Mouse (Mus musculus): ENCODE results near the gene Ptpn5.

Gene Ptpn5

DNA sequence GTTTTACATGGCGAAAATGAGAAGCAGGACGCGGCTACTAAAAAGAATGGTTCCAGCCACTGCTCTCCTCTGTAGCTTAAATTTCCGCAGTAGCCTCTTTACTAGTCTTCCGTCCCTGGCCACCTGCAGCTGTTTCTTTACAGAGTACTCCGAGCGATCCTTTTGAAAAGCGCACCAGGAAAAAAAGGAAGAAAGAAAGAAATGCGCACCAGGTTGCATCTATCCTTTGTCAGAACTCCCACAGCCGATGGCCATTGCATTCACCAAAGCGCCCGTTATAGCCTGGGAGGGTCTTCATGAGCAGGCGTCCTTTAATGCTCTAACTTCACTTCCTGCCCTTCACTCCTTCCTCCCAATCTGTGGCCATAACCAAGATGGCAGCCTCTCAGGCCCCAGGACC is at the start of gene Ptpn5:
Gene Ptpn5, minus strand, starts transcription at position 354 of the 400 bp plus-strand sequence.
- no peak for DNase-seq

GRCm38 (mm10) chr7:47170814-47171213 is 37.3 kb upstream of the Ptpn5 start:
- DNase-seq = no peak

- no peak for DNase-seq
Observed at GRCm38 (mm10) chr7:47165028-47165427, 31.5 kb upstream of the Ptpn5 start.

GRCm38 (mm10) chr7:47163203-47163602 is 29.7 kb upstream of the Ptpn5 start:
- DNase-seq = no peak

DNA sequence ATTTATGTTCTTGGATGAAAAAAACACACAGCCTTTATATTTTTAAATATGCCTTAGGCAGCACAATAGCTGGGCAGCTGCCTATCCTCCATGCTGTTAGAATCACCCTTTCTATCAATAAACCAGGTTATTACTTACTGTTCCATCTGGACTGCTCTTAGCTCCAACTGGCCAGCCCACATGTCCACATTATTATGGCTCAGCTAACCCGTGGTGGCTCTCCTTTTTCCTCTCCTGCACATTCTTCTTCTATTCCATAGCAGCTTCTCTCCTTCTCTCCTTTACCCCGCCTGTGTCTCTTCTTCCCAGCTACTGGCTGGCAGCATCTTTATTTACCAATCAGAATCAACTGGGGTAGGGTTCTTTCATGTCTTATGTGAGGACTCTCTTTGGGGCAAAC is 25.0 kb upstream of the Ptpn5 start:
- DNase-seq = no peak

GRCm38 (mm10) chr7:47157743-47158142 is 24.3 kb upstream of the Ptpn5 start:
- no peak for DNase-seq

GRCm38 (mm10) chr7:47155849-47156248 is 22.4 kb upstream of the Ptpn5 start:
- DNase-seq = no peak

- DNase-seq = no peak
Observed at GRCm38 (mm10) chr7:47155396-47155795, 21.9 kb upstream of the Ptpn5 start.

DNA sequence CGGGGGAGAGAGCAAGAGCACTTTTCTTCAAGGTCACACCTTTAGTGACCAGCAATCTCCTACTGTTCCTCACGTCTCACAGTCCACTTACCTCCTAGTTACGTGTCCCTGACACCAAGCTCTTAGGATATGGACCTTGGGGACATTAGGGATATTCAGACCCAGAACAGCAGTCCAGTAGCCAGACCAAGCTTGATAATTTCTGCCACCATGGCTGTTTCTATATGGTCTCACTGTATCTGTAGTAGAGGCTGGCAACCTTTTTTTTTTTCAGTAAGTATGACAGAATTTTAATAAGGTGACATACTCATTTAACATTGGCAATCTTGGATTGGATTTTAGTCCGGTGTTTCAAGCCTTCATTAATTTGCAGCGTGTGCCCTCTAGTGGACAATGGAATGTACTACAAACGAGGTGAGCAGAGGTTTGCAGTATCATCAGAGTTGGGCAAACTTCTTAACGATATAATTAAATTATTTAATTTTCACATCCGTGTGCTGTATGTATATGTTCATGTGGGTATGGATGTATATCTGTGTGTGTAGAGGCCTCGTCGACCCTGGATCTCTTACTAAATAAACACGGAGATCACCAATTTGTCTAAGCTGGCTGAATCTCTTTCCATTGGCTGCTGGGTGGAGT is 17.1 kb upstream of the Ptpn5 start:
- no peak for DNase-seq

GRCm38 (mm10) chr7:47148298-47148697 is 14.8 kb upstream of the Ptpn5 start:
- no peak for DNase-seq

GRCm38 (mm10) chr7:47146034-47146812 is 12.7 kb upstream of the Ptpn5 start:
- no peak for DNase-seq

- DNase-seq = no peak
Observed at GRCm38 (mm10) chr7:47144299-47144698, 10.8 kb upstream of the Ptpn5 start.

DNA sequence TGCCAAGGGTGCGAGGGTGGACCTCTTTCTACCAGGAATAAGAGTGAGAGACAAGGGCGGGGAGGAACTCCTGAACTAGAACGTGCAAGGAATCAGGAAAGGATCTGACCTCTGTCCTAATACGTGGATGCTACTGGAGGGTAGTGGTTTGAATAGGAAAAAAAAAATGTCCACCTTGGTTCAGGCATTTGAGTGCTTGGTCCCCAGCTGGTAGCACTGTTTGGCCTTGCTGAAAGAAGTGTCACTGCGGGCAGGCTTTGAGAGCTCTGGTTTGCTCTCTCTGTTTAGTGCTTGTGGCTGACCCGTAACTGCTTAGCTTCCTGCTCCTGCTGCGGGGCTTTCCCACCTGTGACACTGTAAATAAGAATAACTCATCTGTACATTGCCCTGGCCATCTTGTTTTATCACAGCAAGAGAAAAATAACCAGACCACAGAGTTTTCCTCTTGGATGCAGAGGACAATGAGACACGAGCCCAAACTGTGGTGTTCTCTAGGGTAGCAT is 6.4 kb upstream of the Ptpn5 start:
- DNase-seq = no peak

GRCm38 (mm10) chr7:47134570-47134969 is 1.1 kb upstream of the Ptpn5 start:
- DNase-seq = no peak

DNA sequence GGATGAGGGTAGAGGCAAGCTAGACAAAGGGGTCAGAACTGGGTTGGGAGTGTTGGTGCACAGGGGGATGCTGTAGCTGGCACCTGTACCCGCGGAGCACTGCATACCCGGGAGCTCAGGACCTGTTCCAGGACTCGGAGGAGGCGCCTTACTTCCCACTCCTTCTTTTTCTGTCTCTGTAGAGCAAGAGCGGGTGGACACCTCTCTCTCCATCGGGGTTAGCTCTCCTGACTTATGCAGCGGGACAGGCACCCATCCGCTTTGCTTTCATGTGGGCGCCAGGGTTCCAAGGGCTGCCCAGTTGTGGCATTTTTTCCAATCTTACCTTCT is 588 bp downstream of the Ptpn5 start:
- DNase-seq = no peak

DNA sequence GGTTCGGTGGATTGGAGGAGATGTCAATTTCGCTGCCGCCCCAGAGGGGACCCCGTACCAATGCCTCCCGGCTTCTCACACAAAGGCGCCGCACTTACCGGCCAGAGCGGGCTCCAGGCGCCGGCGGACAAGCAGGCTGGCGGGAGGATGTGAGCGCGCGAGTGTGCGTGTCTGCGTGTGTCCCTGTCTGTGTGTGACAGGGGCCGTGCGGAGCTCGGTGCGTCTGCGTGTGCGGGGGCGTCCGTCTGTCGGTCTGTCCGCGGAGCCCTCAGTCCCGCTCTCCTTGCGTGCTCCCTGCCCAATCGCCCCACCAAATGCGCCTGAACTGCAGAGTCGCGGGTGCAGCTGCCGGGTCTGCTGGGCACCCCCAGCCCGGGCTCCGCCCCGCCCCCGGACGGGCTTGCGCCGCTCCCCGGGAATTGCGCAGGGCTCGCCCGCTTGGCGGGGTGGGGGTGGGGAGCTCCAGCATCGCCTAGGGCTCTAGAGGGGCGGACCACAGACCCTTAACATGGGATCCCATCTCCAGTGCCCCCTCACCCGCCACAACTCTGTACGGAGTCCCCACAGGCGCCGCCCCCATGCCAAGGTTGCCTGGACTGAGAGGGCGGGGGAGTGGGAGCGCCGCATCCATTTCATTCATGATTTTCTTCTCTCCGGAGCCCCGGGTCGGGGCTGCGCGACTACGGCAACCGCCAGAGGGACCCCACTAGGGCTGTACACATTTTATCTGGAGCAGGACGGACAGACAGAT is 1.1 kb downstream of the Ptpn5 start:
- no peak for DNase-seq

- no peak for DNase-seq
Observed at GRCm38 (mm10) chr7:47131840-47132179, 1.7 kb downstream of the Ptpn5 start.

- DNase-seq = no peak
Observed at GRCm38 (mm10) chr7:47131258-47131657, 2.2 kb downstream of the Ptpn5 start.

DNA sequence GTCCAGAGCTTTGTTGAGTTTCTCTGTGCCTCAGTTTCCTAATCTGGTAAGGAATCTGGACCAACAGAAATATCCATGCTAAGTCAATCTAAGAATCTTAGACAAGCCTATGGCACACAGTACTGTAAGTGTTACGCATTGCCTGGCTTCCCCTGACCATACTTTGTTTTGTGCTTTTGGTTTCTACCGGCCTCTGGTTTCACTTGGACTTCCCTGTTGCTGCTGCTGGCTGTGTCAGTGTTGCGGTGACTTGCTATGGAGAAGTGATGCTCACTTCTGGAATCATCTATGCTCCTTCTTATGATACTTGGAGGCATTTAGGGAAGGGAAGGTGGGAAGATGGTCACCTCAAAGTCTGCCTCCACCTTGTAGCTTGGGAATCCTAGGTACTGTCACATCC is 11.5 kb downstream of the Ptpn5 start:
- DNase-seq = no peak

GRCm38 (mm10) chr7:47116666-47117065 is 16.8 kb downstream of the Ptpn5 start:
- no peak for DNase-seq

GRCm38 (mm10) chr7:47115491-47115890 is 18.0 kb downstream of the Ptpn5 start:
- no peak for DNase-seq

DNA sequence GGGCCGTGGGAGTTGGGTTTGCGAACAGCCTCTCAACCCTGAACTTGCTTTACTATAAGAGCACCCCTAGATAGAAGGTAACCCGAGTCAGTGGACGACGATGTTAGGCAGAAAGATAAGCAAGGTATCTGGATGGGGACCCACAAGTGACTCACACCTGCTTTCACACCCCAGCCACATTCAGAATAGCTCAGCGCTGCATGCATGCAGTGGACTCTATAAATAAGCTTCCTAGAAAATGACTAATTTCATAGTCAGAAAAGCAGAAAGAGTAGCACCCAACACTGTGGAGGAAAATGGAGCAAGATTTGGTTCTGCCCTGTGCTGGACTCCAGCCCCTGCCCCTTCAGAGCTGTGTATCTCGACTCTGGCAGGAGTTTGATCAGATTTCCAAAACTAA is 20.1 kb downstream of the Ptpn5 start:
- DNase-seq = no peak

DNA sequence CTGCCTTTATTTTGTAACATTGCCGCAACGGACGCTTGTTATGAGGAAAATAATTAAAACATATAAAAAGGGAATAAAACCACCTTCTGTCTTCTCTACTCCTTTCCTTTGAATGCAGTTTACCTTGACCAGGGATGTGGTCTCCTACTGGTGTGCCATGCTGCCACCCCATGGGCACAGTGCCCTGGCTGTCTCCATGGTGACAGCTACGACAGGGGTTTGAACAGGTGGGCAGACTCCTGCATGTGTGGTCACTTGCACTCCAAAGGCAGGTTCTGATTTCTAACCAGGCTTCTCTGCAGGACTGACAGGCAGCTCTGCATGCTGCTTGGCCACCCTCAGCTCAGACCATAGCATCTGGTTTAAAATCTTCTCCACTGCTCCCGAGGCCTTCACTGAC is 21.4 kb downstream of the Ptpn5 start:
- DNase-seq = no peak

DNA sequence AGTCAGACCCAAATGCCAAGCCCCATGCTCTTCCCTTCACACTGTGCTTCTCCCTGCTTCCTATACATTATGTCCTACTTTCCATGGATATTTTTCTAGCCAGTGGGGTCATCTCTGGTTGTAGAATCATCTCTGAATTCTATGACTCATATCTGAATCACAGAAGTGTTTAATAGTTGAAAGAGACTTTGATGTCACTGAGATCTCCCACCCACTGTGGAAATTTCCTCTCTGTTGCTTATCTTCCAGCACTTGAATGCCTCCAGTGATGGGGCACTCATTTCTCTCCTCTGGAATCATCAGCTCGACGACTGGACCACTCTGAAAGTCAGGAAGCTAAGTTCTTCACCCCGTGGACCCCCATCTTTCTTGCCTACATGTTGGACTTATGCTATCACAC is 22.4 kb downstream of the Ptpn5 start:
- no peak for DNase-seq

Data from thymus, adult 18-20 months (tissue).